Mouse (Mus musculus): ENCODE measurements around the gene Ssr3. TPM values are rescaled to one million over a fixed set of nuclear protein-coding genes. Genes with fewer than 3 reads are reported as not detected.

Gene Ssr3
- polyA plus RNA-seq, 1 experiment from 2014 or later = 475 TPM

GRCm38 (mm10) chr3:65337835-65338464, 54.5 kb downstream of the Ssr3 start:
- CTCF ChIA-PET = interaction anchor here (1.0 to 3.0 kb wide), 3 partner anchors 13 to 20 kb away, joined by 3 to 12 read pairs (median 4); no protein-coding TSS in a partner anchor

More at GRCm38 (mm10) chr3:65337835-65338464, 54.5 kb downstream of the Ssr3 start:
- H3K27me3 ChIP-seq = no peaks in the 10 kb centered on the region
- no peak for DNase-seq (ENCODE audit: low read depth, low spot score)
- ATAC-seq = no peak
- TF ChIP-seq CTCF (IDR thresholded peaks at IDR 0.05) = no peak
- in situ Hi-C loops (cut with MboI; ENCODE audit: low pct_unique_long_range_greater_than_20kb) = no loop called here
- POLR2A ChIA-PET = no interaction called here

Other genes starting within 250 kb of the Ssr3 start
- gene Tiparp, start 135.8 kb upstream of the Ssr3 start, polyA plus RNA-seq (2021) = 31.6 TPM

Measured in Patski (cell line).